Mouse (Mus musculus) forebrain, embryonic 10.5 days (tissue): ENCODE measurements around the gene Adam23. TPM values are rescaled to one million over a fixed set of nuclear protein-coding genes. Genes with fewer than 3 reads are reported as not detected.

Experiments used
- DNase-seq: peaks from one replicate; pipeline ENCODE4 v3.0.0-alpha.2; 2017; ENCODE audit warnings: low spot score; ENCODE audit errors: extremely low spot score
- H3K27ac ChIP-seq: fragments of 300-500 bp; sonication (generic); 2 replicates; pipeline ENCODE4 v1.5.1; 2016; ENCODE audit warnings: mild to moderate bottlenecking
- H3K27me3 ChIP-seq: fragments of 300-500 bp; sonication (generic); 2 replicates; pipeline ENCODE4 v1.6.1; 2016; ENCODE audit warnings: mild to moderate bottlenecking; ENCODE audit not compliant: poor library complexity, severe bottlenecking
- H3K36me3 ChIP-seq: fragments of 300-500 bp; sonication (generic); replicated peaks from 2 replicates; pipeline ENCODE4 v1.6.1; 2016; ENCODE audit warnings: mild to moderate bottlenecking, moderate library complexity
- H3K4me1 ChIP-seq: fragments of 300-500 bp; sonication (generic); 2 replicates; pipeline ENCODE4 v1.6.1; 2016
- H3K4me3 ChIP-seq: fragments of 300-500 bp; sonication (generic); 2 replicates; pipeline ENCODE4 v1.5.1; 2016; ENCODE audit warnings: mild to moderate bottlenecking, moderate library complexity
- H3K9me3 ChIP-seq: fragments of 300-500 bp; sonication (generic); 2 replicates; pipeline ENCODE4 v1.6.1; 2016; ENCODE audit warnings: mild to moderate bottlenecking, moderate library complexity
- WGBS: fragments of 180-500 bp; shearing (Covaris S2); methylation state at CpG from one replicate; pipeline ENCODE4 v1.1.7; 2016; 5-methylcytosine and 5-hydroxymethylcytosine counted together
- polyA plus RNA-seq: library from polyadenylated mRNA; unstranded; fragments of >200 nt; fragmentation: Nextera tagmentation; extraction: Ambion mirVana; gene quantifications from 2 replicates; pipeline ENCODE4 v1.2.1, GENCODE M21; 2016

Adam23 gene
- polyA plus RNA-seq, 1 experiment from 2014 or later: 3.6 TPM

- WGBS: 85% methylated on average over 5 of the region's 5 CpGs
- Histone ChIP-seq H3K27ac (no peak overlapping the region), H3K4me3 (no peak overlapping the region)
Observed at GRCm38 (mm10) chr1:63493325-63493724, 47.6 kb downstream of the Adam23 start.

GRCm38 (mm10) chr1:63507386-63507785 is 61.7 kb downstream of the Adam23 start:
- no peak overlapping the region for H3K4me3 ChIP-seq
- 83% methylated on average over 4 of the region's 4 CpGs for WGBS
- no peaks in the 10 kb centered on the region for H3K27me3 ChIP-seq
- no peaks in the 10 kb centered on the region for H3K36me3 ChIP-seq
- no peaks in the 10 kb centered on the region for H3K4me1 ChIP-seq
- no peaks in the 10 kb centered on the region for H3K9me3 ChIP-seq
- DNase-seq: no peak
- H3K27ac ChIP-seq: no peak overlapping the region

More at GRCm38 (mm10) chr1:63493325-63493724, 47.6 kb downstream of the Adam23 start:
- H3K36me3 ChIP-seq: no peaks in the 10 kb centered on the region
- no peak for DNase-seq
- H3K27me3 ChIP-seq: no peaks in the 10 kb centered on the region
- H3K9me3 ChIP-seq: no peaks in the 10 kb centered on the region
- no peaks in the 10 kb centered on the region; the same call in 1 of the 2 replicates for H3K4me1 ChIP-seq

DNA sequence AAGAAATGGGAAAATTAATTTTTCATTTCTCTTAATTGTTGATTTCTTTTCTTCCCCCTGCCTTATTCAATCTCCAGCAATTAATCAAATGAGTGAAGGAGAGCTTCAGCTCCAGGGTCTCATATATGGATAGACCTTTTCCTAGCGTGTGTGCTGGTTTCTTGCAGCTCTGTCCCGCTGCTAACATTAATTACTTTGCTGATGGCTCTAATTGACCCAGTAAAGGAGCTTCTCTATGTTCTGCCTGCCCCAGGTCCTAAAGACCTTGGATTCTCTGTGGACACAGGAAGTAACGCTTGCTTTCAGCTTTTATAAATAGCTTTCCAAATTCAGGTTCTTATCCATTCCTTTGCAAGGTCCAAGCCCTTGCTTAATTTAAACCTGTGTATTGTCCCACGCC is 63.1 kb downstream of the Adam23 start:
- H3K27ac ChIP-seq: no peak overlapping the region
- H3K9me3 ChIP-seq: no peaks in the 10 kb centered on the region
- no peaks in the 10 kb centered on the region for H3K27me3 ChIP-seq
- no peak overlapping the region for H3K4me3 ChIP-seq
- no peak for DNase-seq
- no peaks in the 10 kb centered on the region for H3K36me3 ChIP-seq
- no peaks in the 10 kb centered on the region for H3K4me1 ChIP-seq
- 68% methylated on average over 4 of the region's 4 CpGs for WGBS

GRCm38 (mm10) chr1:63511416-63511815 is 65.7 kb downstream of the Adam23 start:
- DNase-seq: no peak
- no peaks in the 10 kb centered on the region for H3K9me3 ChIP-seq
- H3K27ac ChIP-seq: no peak overlapping the region
- H3K36me3 ChIP-seq: no peaks in the 10 kb centered on the region; the same call in 1 of the 2 replicates
- H3K27me3 ChIP-seq: no peaks in the 10 kb centered on the region
- no peak overlapping the region for H3K4me3 ChIP-seq
- no peaks in the 10 kb centered on the region for H3K4me1 ChIP-seq
- 89% methylated on average over 3 of the region's 3 CpGs for WGBS

DNA sequence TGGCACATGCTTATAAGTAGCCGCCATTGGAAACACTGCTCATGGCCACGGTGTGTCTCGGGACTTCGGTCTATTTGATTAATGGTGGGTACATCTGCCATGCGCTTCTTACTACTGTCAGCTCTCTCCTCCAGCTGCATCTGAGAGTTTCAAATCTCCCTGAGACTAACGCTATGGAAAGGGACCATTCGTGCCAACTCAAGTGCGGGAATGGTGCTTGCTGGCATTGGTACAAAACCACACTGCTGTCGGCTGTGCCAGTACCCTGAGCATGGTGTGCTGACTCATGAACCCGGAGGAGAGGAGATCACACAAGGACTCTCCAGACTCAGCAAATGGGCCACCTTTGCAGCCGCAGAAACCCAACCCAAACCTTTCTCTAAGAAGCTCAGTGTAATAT is 72.1 kb downstream of the Adam23 start:
- Histone ChIP-seq H3K27me3 (no peaks in the 10 kb centered on the region), H3K4me3 (no peak overlapping the region), H3K9me3 (no peaks in the 10 kb centered on the region), H3K36me3 (no peaks in the 10 kb centered on the region; the same call in 1 of the 2 replicates), H3K27ac (no peak overlapping the region), H3K4me1 (no peaks in the 10 kb centered on the region)
- DNase-seq: no peak
- 95% methylated on average over 11 of the region's 11 CpGs for WGBS

DNA sequence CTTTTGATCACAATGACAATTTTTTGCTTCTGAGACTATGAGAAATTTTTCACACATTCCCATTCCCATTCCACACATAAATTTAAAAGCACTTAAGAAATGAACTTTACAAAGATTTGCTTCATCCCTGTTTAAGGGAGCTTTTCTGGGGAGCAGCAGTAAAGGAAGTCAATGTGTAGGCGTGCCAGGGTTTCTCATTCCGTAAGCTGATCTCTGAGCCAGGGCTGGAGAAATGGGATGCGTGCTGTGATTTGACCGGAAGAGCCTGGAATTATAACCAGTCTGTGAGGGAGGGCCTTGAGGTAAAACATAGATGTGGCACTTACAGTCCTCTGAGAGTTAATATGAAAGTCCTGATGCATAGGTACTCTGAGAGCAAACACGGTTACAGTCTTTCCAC is 73.1 kb downstream of the Adam23 start:
- 85% methylated on average over 5 of the region's 5 CpGs for WGBS
- no peaks in the 10 kb centered on the region for H3K9me3 ChIP-seq
- H3K27me3 ChIP-seq: no peaks in the 10 kb centered on the region
- H3K27ac ChIP-seq: no peak overlapping the region
- H3K36me3 ChIP-seq: no peaks in the 10 kb centered on the region; the same call in 1 of the 2 replicates
- no peak overlapping the region for H3K4me3 ChIP-seq
- H3K4me1 ChIP-seq: no peaks in the 10 kb centered on the region
- no peak for DNase-seq

DNA sequence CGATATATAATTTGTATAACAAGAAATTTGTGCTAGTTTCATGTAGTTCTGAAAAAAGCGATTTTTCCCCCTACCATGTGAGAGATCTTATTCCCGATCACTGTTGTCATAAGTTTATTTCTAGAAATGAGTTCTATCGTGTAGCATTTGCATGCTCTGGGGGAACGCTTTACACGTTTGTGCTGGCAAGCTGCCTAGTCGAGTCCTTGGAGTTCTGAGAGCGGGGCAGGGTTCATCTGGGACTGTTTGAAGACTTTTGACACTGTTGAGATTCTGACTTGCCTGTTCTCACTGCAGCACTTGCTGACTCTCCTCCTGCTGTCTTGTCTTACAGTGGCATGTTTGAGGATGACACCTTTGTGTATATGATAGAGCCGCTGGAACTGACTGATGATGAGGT is 84.2 kb downstream of the Adam23 start:
- H3K36me3 ChIP-seq: no peaks in the 10 kb centered on the region
- H3K27ac ChIP-seq: no peak overlapping the region
- H3K9me3 ChIP-seq: no peaks in the 10 kb centered on the region
- H3K4me1 ChIP-seq: peaks cover 14% of the 10 kb centered on the region
- no peaks in the 10 kb centered on the region for H3K27me3 ChIP-seq
- H3K4me3 ChIP-seq: no peak overlapping the region
- WGBS: 81% methylated on average over 9 of the region's 9 CpGs
- DNase-seq: no peak

DNA sequence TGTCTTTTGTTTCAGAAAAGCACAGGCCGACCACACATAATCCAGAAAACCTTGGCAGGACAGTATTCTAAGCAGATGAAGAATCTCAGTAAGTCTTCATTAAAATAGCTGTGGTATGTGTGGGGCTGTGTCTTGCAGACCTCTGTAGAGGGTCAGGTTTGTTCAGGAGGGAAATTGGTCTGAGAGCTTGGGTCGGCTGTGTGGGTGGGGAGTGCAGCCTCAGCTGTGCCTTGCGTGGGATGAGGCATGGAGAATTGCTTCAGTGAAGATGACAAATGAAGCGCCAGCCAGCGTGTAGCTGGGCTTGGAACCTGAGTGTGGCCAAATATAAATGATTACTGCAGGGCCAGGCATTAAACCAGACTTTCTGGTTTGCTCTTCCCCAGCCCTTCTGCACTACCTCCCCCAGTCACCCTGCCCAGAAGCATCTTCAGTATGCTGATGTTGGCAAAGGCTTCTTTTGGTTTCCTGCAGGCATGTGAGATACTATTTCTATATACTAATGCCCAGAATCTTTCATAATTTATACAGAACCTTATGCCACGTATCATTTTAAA is 88.7 kb downstream of the Adam23 start:
- Histone ChIP-seq H3K27me3 (no peaks in the 10 kb centered on the region), H3K4me1 (peaks cover 17% of the 10 kb centered on the region), H3K27ac (no peak overlapping the region), H3K4me3 (no peak overlapping the region), H3K36me3 (no peaks in the 10 kb centered on the region), H3K9me3 (no peaks in the 10 kb centered on the region)
- WGBS: 74% methylated on average over 6 of the region's 6 CpGs
- DNase-seq: no peak

- no peak overlapping the region for H3K27ac ChIP-seq
- no peak overlapping the region for H3K4me3 ChIP-seq
- H3K27me3 ChIP-seq: no peaks in the 10 kb centered on the region
- no peaks in the 10 kb centered on the region for H3K36me3 ChIP-seq
- no peaks in the 10 kb centered on the region for H3K9me3 ChIP-seq
- WGBS: 64% methylated on average over 14 of the region's 14 CpGs
- peaks cover 15% of the 10 kb centered on the region for H3K4me1 ChIP-seq
- no peak for DNase-seq
Observed at GRCm38 (mm10) chr1:63539884-63540613, 94.4 kb downstream of the Adam23 start.

DNA sequence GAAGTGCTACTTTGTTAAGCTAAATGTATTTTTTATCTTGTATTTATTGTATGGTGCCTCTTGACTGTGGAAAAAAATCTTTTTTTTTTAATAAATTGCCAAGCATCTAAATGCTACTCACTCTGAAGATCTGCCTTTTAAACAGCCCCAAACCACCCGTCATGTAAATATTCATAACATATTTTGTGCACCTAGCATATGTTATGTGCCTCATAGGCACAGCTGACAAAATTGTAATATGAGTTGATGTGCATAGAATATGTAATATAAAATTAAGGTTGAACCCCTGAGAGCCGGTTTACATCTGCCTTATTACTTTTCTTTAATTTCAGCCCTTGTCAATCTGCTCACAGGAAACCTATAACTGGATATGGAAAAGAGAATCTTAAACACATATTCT is 98.4 kb downstream of the Adam23 start:
- no peak overlapping the region for H3K4me3 ChIP-seq
- WGBS: 91% methylated on average over 2 of the region's 2 CpGs

GRCm38 (mm10) chr1:63553039-63553438 is 107.3 kb downstream of the Adam23 start:
- no peaks in the 10 kb centered on the region for H3K36me3 ChIP-seq
- DNase-seq: no peak
- no peaks in the 10 kb centered on the region for H3K27me3 ChIP-seq
- no peak overlapping the region for H3K4me3 ChIP-seq
- no peaks in the 10 kb centered on the region for H3K4me1 ChIP-seq
- 63% methylated on average over 5 of the region's 5 CpGs for WGBS
- H3K27ac ChIP-seq: no peak overlapping the region
- no peaks in the 10 kb centered on the region for H3K9me3 ChIP-seq

More for the DNA sequence above, 98.4 kb downstream of the Adam23 start:
- H3K4me1 ChIP-seq: peaks cover 13% of the 10 kb centered on the region
- no peak for DNase-seq
- H3K27ac ChIP-seq: no peak overlapping the region
- no peaks in the 10 kb centered on the region for H3K27me3 ChIP-seq
- no peaks in the 10 kb centered on the region for H3K36me3 ChIP-seq
- no peaks in the 10 kb centered on the region for H3K9me3 ChIP-seq

DNA sequence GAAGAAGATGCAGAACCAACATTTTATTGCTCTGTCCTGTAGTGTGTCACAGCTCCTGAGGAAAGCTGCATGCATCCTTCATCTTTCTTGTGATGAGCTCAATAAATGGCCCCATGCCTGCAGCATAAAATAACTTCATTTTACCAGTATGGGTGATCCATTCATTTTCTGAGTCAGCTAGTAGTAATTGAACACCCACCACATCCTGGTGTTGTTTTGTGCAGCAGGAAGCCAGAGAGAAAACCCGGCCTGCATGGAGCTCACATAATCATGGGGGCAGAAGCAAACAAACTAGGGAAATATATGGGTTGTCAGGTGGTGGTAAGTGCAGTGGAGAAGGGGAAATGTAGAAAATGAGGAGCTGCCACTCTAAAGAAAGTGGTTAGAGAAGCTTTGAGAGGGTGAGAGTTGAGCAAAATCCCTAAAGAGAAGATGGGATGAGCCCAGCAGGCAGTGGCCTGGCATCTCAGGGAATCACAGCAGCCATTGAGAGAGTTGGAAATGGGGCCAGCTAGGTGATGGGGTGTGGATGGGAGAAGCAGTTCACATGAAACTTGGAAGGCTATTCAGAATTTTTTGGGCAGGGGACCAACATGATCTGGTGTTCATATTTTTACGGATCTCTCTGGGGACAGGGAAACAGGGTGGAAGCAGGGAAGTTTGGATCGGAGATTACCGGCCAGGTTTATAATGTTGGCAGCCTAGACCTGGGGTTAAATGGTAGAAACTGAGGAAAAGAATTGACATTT is 116.3 kb downstream of the Adam23 start:
- no peak for DNase-seq
- H3K27me3 ChIP-seq: no peaks in the 10 kb centered on the region
- peaks cover 20% of the 10 kb centered on the region for H3K4me1 ChIP-seq
- no peak overlapping the region for H3K4me3 ChIP-seq
- WGBS: 83% methylated on average over 4 of the region's 4 CpGs
- no peaks in the 10 kb centered on the region for H3K9me3 ChIP-seq
- H3K27ac ChIP-seq: no peak overlapping the region
- no peaks in the 10 kb centered on the region for H3K36me3 ChIP-seq

DNA sequence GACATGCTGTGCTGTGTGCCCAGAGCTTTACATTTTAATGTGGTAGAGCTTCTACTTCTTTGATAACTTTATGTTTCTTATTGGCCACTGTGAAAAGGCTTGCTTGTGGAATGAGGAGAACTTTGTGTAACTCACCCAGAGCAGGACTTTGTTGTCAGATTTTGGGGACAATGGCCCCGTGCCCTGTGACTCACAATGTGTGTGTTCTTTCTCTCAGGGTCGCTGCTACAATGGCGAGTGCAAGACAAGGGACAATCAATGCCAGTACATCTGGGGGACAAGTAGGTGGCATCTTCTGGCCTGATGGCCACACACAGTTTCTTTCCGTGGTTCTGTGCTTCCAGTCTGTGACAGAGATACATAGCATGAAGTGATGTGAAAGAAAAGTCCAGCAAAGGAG is 118.2 kb downstream of the Adam23 start:
- whole genome bisulfite sequencing: 38% methylated on average over 4 of the region's 4 CpGs
- no peak overlapping the region for H3K4me3 ChIP-seq
- H3K36me3 ChIP-seq: no peaks in the 10 kb centered on the region
- peaks cover 24% of the 10 kb centered on the region for H3K4me1 ChIP-seq
- DNase-seq: no peak
- no peaks in the 10 kb centered on the region for H3K27me3 ChIP-seq
- H3K27ac ChIP-seq: no peak overlapping the region
- no peaks in the 10 kb centered on the region for H3K9me3 ChIP-seq
